11 mouse cellular contexts compared by ENCODE assay signal in genomic region chr16:96249635-96250034, GRCm38 (mm10). TPM values are rescaled to one million over a fixed set of nuclear protein-coding genes. Genes with fewer than 3 reads are reported as not detected.
DNase-seq lines count a peak whose midpoint lies in the region.
"Had no signal": no experiment of that assay in that cellular context is flagged by ENCODE, and none has a peak within 500 bp of the region (broad histone marks: within the 10 kb centered on the region; RNA-seq: fewer than 3 reads in every experiment).

No protein-coding gene starts in this region.

- peak; percentile 24 to 54 for DNase-seq in frontal cortex, adult 2 months (ENCODE audit: extremely low spot score in 1 of 2, low spot score in 1 of 2)
- no peak for DNase-seq in frontal cortex, postnatal 14 days (ENCODE audit: low spot score in 2 of 2)
- peak; percentile 38 for DNase-seq in right cerebral cortex, adult 18-20 months
- DNase-seq in right cerebral cortex, postnatal 4 days: no peak
- DNase-seq in layer of hippocampus, adult 9-10 months (ENCODE audit: low spot score): peak; percentile 78
- DNase-seq in lung, adult 18-20 months: no peak
- no peak for DNase-seq in adrenal gland, postnatal 36 days
- no peak for DNase-seq in embryo, embryonic 10 days (ENCODE audit: low spot score)
- DNase-seq: gastrocnemius, postnatal 10 days; kidney, postnatal 36 days had no signal

RNA-seq across cellular contexts. Expression of gene B3galt5, which starts 14.0 kb away (rescaled TPM):
- 13.3 and 14.2 TPM in 2 replicates for polyA plus RNA-seq in frontal cortex, adult 2 months (2012; rRNA removed)
- under 1 TPM; 0.10 to 0.13 TPM for total RNA-seq in adrenal gland, postnatal 36 days (2021)

RNA-seq across cellular contexts. Expression of gene Sh3bgr, which starts 49.4 kb away (rescaled TPM):
- polyA plus RNA-seq in frontal cortex, adult 2 months (2012; rRNA removed): 8.8 and 12.6 TPM in 2 replicates
- 10 to 100 TPM; 32.6 to 34.1 TPM for total RNA-seq in adrenal gland, postnatal 36 days (2021)

RNA-seq across cellular contexts. Expression of gene Lca5l, which starts 57.6 kb away (rescaled TPM):
- polyA plus RNA-seq in frontal cortex, adult 2 months (2012; rRNA removed): 3.8 and 4.1 TPM in 2 replicates
- 1 to 10 TPM; 1.3 to 1.5 TPM for total RNA-seq in adrenal gland, postnatal 36 days (2021)
- total RNA-seq: megakaryocyte-erythroid progenitor cell, adult 5-6 weeks had no signal

Comparison
In these comparisons a context has a peak if more than half of its experiments do, and no peak if none do; other contexts are left out.
1. DNase-seq: peak in frontal cortex, adult 2 months (2 of 2), right cerebral cortex, adult 18-20 months (single experiment) and layer of hippocampus, adult 9-10 months (single experiment); none in frontal cortex, postnatal 14 days (0 of 2), right cerebral cortex, postnatal 4 days (single experiment), lung, adult 18-20 months (0 of 2), adrenal gland, postnatal 36 days (0 of 2) and embryo, embryonic 10 days (single experiment).